Mouse (Mus musculus) small intestine, adult 10 weeks (tissue): ENCODE data around the gene Btbd19. TPM values are rescaled to one million over a fixed set of nuclear protein-coding genes. Genes with fewer than 3 reads are reported as not detected.

ENCODE experiments used
- polyA plus RNA-seq: library from polyadenylated mRNA; stranded (reverse); fragments of 350-450 nt; fragmentation: Illumina TruSeq; extraction: RNeasy Lipid Tissue Mini Kit (QIAGEN cat#74804); gene quantifications from one replicate; pipeline ENCODE4 v1.2.3, GENCODE M21; 2014; ENCODE audit warnings: low replicate concordance

Btbd19 gene
- 1.0 TPM for polyA plus RNA-seq

DNA sequence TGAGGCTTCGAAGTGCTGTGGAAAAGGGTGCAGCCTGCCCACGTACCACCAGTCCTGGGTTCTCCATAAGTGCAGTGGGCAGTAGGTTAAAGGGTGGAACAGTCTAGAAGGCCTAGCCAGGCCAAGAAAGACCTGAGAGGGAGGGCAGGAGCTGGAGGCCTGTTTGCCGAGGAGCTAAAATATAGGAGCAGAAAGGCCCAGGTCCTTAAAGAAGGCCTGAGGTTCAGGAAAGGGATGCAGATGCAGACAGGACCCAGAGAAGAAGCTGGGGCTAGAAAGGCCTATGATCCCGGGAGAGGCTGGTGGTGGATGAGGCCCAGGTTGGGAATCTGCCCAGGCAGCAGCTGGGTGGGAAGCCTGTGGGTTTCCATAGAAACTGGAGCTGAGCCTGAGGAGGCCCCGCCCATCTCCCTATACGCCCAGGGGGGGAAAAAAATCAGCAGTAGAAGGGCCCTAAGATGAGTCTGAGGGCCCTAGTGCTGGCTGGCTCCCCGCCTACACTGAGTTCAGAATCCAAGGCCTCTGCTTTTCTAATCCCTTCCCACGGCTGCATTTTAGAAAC is at the start of gene Btbd19:
Gene Btbd19, minus strand, starts transcription at position 378 of the 562 bp plus-strand sequence.

DNA sequence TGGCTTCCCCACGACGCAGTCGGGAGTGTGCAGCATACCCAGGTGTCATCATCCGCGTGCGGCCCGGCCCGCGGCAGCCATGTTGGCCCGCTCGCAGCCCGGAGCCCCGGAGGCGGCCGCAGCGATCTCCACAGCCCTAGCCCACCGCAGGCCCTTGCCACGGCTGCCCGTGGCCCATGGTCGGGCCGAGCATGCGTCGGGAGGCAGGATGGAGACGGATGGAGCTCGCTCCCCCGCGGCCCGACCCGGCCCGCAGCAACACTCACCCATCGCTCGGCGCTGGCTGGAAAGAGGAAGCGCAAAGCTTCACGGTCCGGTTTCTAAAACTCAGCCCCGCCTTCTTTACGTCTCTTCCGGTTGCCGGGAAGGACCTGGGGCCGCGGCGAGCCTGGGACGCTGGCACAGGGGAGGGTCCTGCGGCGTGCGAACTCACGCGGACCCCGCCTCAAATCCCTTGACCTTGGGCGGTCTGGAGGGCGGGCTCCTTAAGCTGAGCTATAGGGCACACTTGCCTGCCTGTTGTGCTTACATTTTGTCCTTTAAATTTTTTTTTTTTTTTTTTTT is 30.3 kb upstream of the Btbd19 start, which contains the start of gene Rps8:
Gene Rps8, minus strand, starts transcription at position 452 of the 564 bp plus-strand sequence.

DNA sequence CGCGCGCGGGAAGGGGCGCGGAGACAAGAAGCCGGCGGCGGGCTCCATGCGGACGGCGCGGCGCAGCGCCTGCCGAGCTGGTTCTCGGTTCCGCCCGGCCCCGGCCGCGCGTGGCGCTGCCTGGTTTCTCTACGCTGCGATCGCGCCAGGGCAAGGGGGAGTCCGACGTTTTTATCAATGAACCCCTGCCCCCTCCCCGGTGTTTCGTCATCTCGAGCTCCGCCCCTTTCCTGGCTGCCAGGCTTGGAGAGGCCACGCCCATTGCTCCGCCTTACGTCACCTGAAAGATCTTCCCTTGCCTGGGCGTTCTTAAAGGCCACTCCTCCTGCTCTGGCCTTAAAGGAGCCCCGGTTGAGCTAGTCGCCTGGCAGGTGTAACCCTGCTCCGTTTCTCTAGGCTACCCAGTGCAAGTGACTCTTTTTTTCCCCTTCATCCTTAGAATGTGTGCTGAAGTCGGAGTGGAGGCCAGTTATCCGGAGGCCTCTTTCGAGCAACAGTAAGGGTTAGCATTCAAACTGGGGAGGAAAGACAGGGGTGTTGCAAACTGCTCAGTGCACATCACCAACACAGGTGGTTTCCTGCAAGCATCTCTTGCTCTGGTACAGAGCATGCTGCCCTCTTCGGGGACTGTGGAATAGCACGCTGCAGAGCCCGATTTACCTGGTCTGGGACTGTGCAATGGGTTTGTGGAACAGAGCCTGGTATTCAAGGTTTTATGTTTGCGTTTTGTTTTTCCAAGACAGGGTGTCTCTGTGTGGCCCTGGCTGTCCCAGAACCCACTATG is 8.5 kb upstream of the Btbd19 start, which contains the start of gene Plk3:
Gene Plk3, minus strand, starts transcription at position 147 of the 784 bp plus-strand sequence.

DNA sequence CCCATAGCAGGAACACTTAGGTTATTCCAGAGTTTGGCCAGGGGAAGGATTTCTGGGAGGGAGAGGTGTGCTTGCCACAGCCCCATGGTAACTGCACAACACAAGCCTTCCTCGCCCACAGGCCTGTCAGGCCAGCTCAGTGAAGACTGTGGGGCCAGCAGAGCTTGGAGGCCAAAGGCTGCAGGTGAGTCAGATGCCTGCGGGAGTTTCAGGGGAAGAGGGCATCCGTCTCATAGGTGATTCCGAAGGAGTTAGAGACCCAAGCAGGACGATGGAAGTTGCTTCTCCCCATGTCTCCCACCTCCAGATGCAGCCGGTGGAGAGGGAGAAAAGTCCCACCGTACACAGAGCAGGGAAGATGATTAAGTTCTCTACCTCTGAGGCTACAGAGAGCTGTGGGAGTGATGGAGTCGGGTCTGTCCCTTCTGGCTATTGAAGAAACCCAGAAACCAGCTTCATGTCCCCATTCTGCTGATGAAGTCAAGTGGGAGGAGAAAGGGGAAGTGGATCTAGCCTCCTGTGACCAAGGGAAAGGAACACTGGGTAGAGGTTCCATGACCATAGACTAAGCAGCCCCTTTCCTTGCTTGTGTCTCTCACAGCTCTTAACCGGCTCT is 1.3 kb upstream of the Btbd19 start, which contains the start of gene Tctex1d4:
Gene Tctex1d4, plus strand, starts transcription at position 120 of the 616 bp plus-strand sequence.

DNA sequence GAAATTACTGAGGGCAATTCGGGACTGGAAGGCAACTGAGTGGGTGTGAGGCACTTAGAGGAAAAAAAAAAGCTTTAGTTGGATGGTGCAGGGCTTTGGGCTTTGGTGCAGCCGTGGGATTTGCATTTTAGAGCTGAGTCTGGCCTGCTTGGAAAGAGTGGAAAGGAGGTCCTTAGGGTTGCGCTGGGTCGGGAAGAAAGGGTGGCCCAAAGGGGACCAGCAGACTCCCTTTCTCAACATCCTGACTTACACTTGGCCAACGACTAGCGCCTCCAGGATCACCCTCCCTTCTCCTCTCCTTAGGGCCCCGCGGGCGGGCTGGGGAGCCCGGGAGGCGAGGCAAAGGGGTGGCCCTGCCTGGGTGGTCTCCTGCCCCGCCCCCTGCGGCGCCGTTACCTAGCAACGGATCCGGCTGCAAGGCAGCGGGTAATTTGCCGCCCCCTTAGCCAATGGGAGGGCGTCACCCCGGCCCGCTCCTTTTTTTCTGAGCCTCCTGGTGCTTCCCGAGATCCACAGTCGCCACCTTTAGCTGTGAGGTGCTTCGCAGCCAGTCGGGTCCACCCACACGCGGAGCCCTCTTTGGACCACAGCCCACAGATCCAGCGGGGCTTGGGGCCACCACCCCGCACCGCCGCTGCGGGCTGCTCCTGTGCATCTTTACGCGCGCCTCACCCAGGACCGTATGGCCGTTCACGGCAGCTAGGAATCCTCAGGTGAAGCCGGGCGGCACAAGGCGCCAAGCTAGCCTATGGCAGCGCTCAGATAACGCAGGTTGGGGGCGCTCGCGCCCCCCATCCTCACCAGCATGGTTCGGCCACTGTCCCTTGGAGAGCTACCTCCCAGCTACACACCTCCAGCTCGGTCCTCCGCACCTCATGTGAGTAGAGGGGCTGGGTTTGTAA is 29.7 kb downstream of the Btbd19 start, which contains the start of gene Ptch2:
Gene Ptch2, plus strand, starts transcription at position 525 of the 902 bp plus-strand sequence.

Other genes with a start within 250 kb of the Btbd19 start
- 9.9 TPM for gene Zswim5, start 248.3 kb downstream of the Btbd19 start, polyA plus RNA-seq
- gene Urod, start 131.3 kb downstream of the Btbd19 start, polyA plus RNA-seq: 6.5 TPM
- 14.4 TPM for gene Hectd3, start 130.4 kb downstream of the Btbd19 start, polyA plus RNA-seq
- gene Eif2b3, start 106.3 kb downstream of the Btbd19 start, polyA plus RNA-seq: 6.3 TPM
- gene Ptch2, start 29.6 kb downstream of the Btbd19 start, polyA plus RNA-seq: not detected
- gene Tctex1d4, start 1.1 kb upstream of the Btbd19 start, polyA plus RNA-seq: not detected
- 0.26 TPM for gene Plk3, start 8.2 kb upstream of the Btbd19 start, polyA plus RNA-seq
- 29.6 TPM for gene Rps8, start 30.5 kb upstream of the Btbd19 start, polyA plus RNA-seq
- 2.5 TPM for gene Kif2c, start 56.9 kb upstream of the Btbd19 start, polyA plus RNA-seq
- 0.45 TPM for gene Tmem53, start 126.2 kb upstream of the Btbd19 start, polyA plus RNA-seq
- gene Armh1, start 126.4 kb upstream of the Btbd19 start, polyA plus RNA-seq: not detected